Mouse (Mus musculus) bone marrow, adult 2 months (tissue): Measurements from ENCODE around the gene Rnf6.

Experiments
- CTCF ChIP-seq: fragments of 200-500 bp; IDR thresholded peaks from 2 replicates; pipeline ENCODE4 v1.5.1; 2011; ENCODE audit warnings: low read length, control low read depth; ENCODE audit not compliant: control insufficient read depth, insufficient read depth
- POLR2A ChIP-seq: fragments of 200-500 bp; IDR thresholded peaks from 2 replicates; pipeline ENCODE4 v1.6.1; 2011; ENCODE audit warnings: low read depth, mild to moderate bottlenecking, control low read depth, low read length, borderline replicate concordance; ENCODE audit not compliant: control insufficient read depth

- TF ChIP-seq CTCF (peak; percentile 31; the same call in 1 of the 2 replicates), POLR2A (no peak)
Observed at GRCm38 (mm10) chr5:146260003-146260402, 38.6 kb upstream of the Rnf6 start.
